Mouse (Mus musculus): ENCODE data around the gene Large2. TPM values are rescaled to one million over a fixed set of nuclear protein-coding genes. Genes with fewer than 3 reads are reported as not detected.

The Large2 gene
- polyA plus RNA-seq, 1 experiment from 2014 or later, result 1.2 TPM

- no peak overlapping the region for H3K27ac ChIP-seq (ENCODE audit: poor library complexity, severe bottlenecking)
- no peak overlapping the region for H3K4me3 ChIP-seq
- H3K4me1 ChIP-seq (replicated peaks), result peaks cover 15% of the 10 kb centered on the region; the same call in 1 of the 2 replicates
- WGBS, result 72% methylated on average over 5 of the region's 5 CpGs
- H3K36me3 ChIP-seq, result peaks cover 56% of the 10 kb centered on the region
- no peaks in the 10 kb centered on the region for H3K9me3 ChIP-seq (replicated peaks)
- no peaks in the 10 kb centered on the region for H3K27me3 ChIP-seq (replicated peaks)
- H3K9ac ChIP-seq, result no peak overlapping the region
- ATAC-seq (ENCODE audit: insufficient number of reproducible peaks, low FRiP score), result no peak
- no peak overlapping the region for H3K4me2 ChIP-seq
These were observed 24.0 kb downstream of the Large2 start for GRCm38 (mm10) chr2:92350686-92351085.

GRCm38 (mm10) chr2:92349589-92350425, 24.9 kb downstream of the Large2 start:
- Histone ChIP-seq H3K27ac (ENCODE audit: poor library complexity, severe bottlenecking) (no peak overlapping the region), H3K4me2 (no peak overlapping the region), H3K27me3 (replicated peaks) (no peaks in the 10 kb centered on the region), H3K9ac (no peak overlapping the region), H3K4me3 (no peak overlapping the region), H3K9me3 (replicated peaks) (no peaks in the 10 kb centered on the region), H3K36me3 (peaks cover 62% of the 10 kb centered on the region), H3K4me1 (replicated peaks) (peaks cover 15% of the 10 kb centered on the region; the same call in 1 of the 2 replicates)
- 66% methylated on average over 6 of the region's 6 CpGs for WGBS
- ATAC-seq (ENCODE audit: insufficient number of reproducible peaks, low FRiP score), result no peak

DNA sequence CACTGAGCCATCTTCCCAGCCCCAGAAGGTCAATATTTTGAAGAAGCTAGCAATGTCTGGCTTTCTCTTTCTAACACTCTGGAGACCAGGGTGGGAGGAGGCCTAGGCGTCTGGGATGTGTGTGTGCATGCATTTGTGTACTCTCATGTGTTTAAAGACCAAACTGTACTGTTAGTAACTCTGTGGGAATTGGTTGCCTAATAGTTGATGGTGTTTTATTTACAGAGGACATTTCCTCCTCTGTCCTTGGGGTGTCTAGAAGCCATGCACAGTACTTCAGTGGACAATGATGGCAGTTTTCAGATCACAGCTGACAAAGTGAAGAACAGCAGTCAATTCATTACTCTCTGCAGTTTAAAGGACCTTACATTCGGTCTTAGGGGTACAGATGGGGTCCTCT, 27.5 kb downstream of the Large2 start:
- ATAC-seq (ENCODE audit: insufficient number of reproducible peaks, low FRiP score), result no peak
- H3K4me3 ChIP-seq, result no peak overlapping the region
- WGBS, result 79% methylated on average over 2 of the region's 2 CpGs
- H3K27me3 ChIP-seq (replicated peaks), result no peaks in the 10 kb centered on the region
- H3K9ac ChIP-seq, result no peak overlapping the region
- peaks cover 58% of the 10 kb centered on the region for H3K36me3 ChIP-seq
- no peaks in the 10 kb centered on the region for H3K9me3 ChIP-seq (replicated peaks)
- H3K4me1 ChIP-seq (replicated peaks), result peaks cover 15% of the 10 kb centered on the region; the same call in 1 of the 2 replicates
- no peak overlapping the region for H3K27ac ChIP-seq (ENCODE audit: poor library complexity, severe bottlenecking)
- no peak overlapping the region for H3K4me2 ChIP-seq

- H3K27me3 ChIP-seq (replicated peaks), result no peaks in the 10 kb centered on the region
- no peak overlapping the region for H3K9ac ChIP-seq
- no peak overlapping the region for H3K4me2 ChIP-seq
- no peak for ATAC-seq (ENCODE audit: insufficient number of reproducible peaks, low FRiP score)
- H3K27ac ChIP-seq (ENCODE audit: poor library complexity, severe bottlenecking), result no peak overlapping the region
- no peaks in the 10 kb centered on the region for H3K4me1 ChIP-seq (replicated peaks)
- no peak overlapping the region for H3K4me3 ChIP-seq
- H3K36me3 ChIP-seq, result peaks cover 44% of the 10 kb centered on the region
- H3K9me3 ChIP-seq (replicated peaks), result no peaks in the 10 kb centered on the region
These were observed 32.3 kb downstream of the Large2 start for GRCm38 (mm10) chr2:92342418-92342817.

DNA sequence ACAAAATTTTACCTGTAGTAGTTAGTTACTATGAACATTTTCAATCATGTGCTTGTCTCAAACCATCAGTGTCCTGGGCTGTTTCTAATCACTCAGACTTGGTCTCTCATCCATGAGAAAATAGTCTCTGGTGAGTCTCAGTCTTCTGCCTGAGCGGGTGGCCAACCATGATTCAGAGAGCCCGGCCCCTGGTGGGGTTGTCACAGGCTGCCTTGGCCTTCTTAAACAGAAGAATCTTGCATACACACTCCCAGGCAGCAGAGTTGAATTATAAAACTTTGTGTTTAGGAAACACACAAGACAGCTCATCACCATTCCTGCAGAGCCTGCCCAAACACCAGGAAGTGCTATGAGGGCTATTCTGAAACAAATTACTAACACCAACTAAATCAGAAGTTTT, 42.8 kb downstream of the Large2 start:
- no peak overlapping the region for H3K9ac ChIP-seq
- H3K36me3 ChIP-seq, result peaks cover 67% of the 10 kb centered on the region
- no peak overlapping the region for H3K4me2 ChIP-seq
- no peak overlapping the region for H3K4me3 ChIP-seq
- no peaks in the 10 kb centered on the region for H3K9me3 ChIP-seq (replicated peaks)
- 86% methylated on average over 2 of the region's 2 CpGs for WGBS
- peaks cover 6% of the 10 kb centered on the region for H3K4me1 ChIP-seq (replicated peaks)
- H3K27me3 ChIP-seq (replicated peaks), result no peaks in the 10 kb centered on the region
- no peak for ATAC-seq (ENCODE audit: insufficient number of reproducible peaks, low FRiP score)
- no peak overlapping the region for H3K27ac ChIP-seq (ENCODE audit: poor library complexity, severe bottlenecking)

DNA sequence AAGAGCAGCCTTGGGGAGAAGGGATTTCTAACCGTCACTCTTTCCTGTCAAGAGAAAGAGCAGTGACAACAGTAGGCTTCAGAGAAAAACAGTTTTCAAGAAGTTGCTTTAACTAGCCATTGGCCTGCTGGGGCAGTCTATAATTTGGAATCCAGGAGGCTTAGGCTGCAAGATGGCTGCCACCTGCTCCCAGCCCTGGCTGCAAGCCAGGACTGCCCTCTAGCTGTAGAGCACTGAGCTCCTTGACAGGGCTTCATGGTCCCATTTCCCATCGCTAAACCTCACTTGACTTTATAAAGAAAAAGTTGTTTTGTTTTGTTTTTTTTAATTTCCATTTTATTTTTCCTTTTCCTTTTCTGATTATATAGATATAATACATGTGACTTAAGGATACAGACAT, 43.3 kb downstream of the Large2 start:
- no peak overlapping the region for H3K9ac ChIP-seq
- H3K27me3 ChIP-seq (replicated peaks), result no peaks in the 10 kb centered on the region
- H3K4me3 ChIP-seq, result no peak overlapping the region
- WGBS, result 84% methylated on average over 2 of the region's 2 CpGs
- no peak for ATAC-seq (ENCODE audit: insufficient number of reproducible peaks, low FRiP score)
- H3K36me3 ChIP-seq, result peaks cover 69% of the 10 kb centered on the region
- no peak overlapping the region for H3K27ac ChIP-seq (ENCODE audit: poor library complexity, severe bottlenecking)
- no peaks in the 10 kb centered on the region for H3K9me3 ChIP-seq (replicated peaks)
- no peak overlapping the region for H3K4me2 ChIP-seq
- H3K4me1 ChIP-seq (replicated peaks), result peaks cover 6% of the 10 kb centered on the region

- 44% methylated on average over 2 of the region's 2 CpGs for WGBS
- ATAC-seq (ENCODE audit: insufficient number of reproducible peaks, low FRiP score), result no peak
- peaks cover 67% of the 10 kb centered on the region for H3K36me3 ChIP-seq
These were observed 43.8 kb downstream of the Large2 start for GRCm38 (mm10) chr2:92330840-92331239.

GRCm38 (mm10) chr2:92328206-92328605, 46.5 kb downstream of the Large2 start:
- H3K4me1 ChIP-seq (replicated peaks), result peaks cover 6% of the 10 kb centered on the region
- WGBS, result 90% methylated on average over 8 of the region's 8 CpGs
- no peak overlapping the region for H3K9ac ChIP-seq
- H3K4me2 ChIP-seq, result no peak overlapping the region
- no peak overlapping the region for H3K4me3 ChIP-seq
- H3K36me3 ChIP-seq, result peaks cover 60% of the 10 kb centered on the region
- H3K27ac ChIP-seq (ENCODE audit: poor library complexity, severe bottlenecking), result no peak overlapping the region
- ATAC-seq (ENCODE audit: insufficient number of reproducible peaks, low FRiP score), result no peak
- no peaks in the 10 kb centered on the region for H3K9me3 ChIP-seq (replicated peaks)
- no peaks in the 10 kb centered on the region for H3K27me3 ChIP-seq (replicated peaks)

More at GRCm38 (mm10) chr2:92330840-92331239, 43.8 kb downstream of the Large2 start:
- Histone ChIP-seq H3K4me3 (no peak overlapping the region), H3K27me3 (replicated peaks) (no peaks in the 10 kb centered on the region), H3K4me2 (no peak overlapping the region), H3K9me3 (replicated peaks) (no peaks in the 10 kb centered on the region), H3K9ac (no peak overlapping the region), H3K4me1 (replicated peaks) (peaks cover 6% of the 10 kb centered on the region), H3K27ac (ENCODE audit: poor library complexity, severe bottlenecking) (no peak overlapping the region)

- WGBS, result 93% methylated on average over 4 of the region's 4 CpGs
- H3K4me3 ChIP-seq, result no peak overlapping the region
- no peaks in the 10 kb centered on the region for H3K27me3 ChIP-seq (replicated peaks)
- peaks cover 61% of the 10 kb centered on the region for H3K36me3 ChIP-seq
- H3K27ac ChIP-seq (ENCODE audit: poor library complexity, severe bottlenecking), result no peak overlapping the region
- ATAC-seq (ENCODE audit: insufficient number of reproducible peaks, low FRiP score), result no peak
- H3K9me3 ChIP-seq (replicated peaks), result no peaks in the 10 kb centered on the region
- no peak overlapping the region for H3K4me2 ChIP-seq
- H3K9ac ChIP-seq, result no peak overlapping the region
- peaks cover 6% of the 10 kb centered on the region for H3K4me1 ChIP-seq (replicated peaks)
These were observed 47.1 kb downstream of the Large2 start for GRCm38 (mm10) chr2:92327601-92328000.

DNA sequence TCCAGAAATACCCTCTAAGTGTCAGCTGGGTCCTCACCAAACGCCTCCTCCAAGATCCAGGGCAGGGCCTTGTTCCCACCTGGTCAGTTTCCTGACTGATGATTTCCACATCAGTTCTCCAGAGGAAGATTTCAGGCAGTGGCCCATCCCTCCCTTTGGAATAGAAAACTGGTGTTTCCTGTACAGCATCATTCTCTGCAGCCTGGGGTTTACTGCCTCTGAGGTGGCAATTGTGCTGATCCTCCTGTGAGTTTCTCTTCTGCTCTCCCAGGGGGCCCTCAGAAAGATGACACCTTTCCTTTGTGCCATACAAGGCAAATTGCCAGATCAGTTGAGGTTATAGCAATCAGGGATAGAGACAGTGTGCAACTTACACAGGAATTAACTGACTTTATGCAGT, 48.4 kb downstream of the Large2 start:
- Histone ChIP-seq H3K4me3 (no peak overlapping the region), H3K4me2 (no peak overlapping the region), H3K4me1 (replicated peaks) (peaks cover 6% of the 10 kb centered on the region), H3K27ac (ENCODE audit: poor library complexity, severe bottlenecking) (no peak overlapping the region), H3K9me3 (replicated peaks) (peaks cover 4% of the 10 kb centered on the region; the same call in 1 of the 2 replicates), H3K27me3 (replicated peaks) (no peaks in the 10 kb centered on the region), H3K36me3 (peaks cover 64% of the 10 kb centered on the region), H3K9ac (no peak overlapping the region)
- WGBS, result 77% methylated on average over 1 of the region's 1 CpGs
- ATAC-seq (ENCODE audit: insufficient number of reproducible peaks, low FRiP score), result no peak

DNA sequence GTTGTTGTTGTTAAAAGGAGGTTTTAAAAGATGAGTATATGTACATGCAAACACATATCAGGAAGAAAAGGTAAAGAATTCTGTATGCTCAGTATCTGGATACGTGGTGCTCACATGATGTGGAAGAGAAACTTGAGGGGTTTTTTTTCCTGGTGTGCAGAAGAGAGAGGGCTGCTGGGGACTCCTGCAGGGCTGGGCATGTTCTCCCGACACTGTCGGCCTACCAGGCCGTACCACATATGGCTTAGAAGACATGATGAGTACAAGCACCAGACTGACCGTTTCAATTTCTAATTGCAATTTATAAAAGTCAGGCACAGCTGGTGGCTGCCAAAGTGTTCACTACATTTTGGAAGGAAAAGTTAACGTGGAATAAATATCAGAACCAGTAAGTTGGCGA, 49.0 kb downstream of the Large2 start:
- WGBS, result 92% methylated on average over 7 of the region's 7 CpGs
- H3K36me3 ChIP-seq, result peaks cover 63% of the 10 kb centered on the region
- peaks cover 4% of the 10 kb centered on the region; the same call in 1 of the 2 replicates for H3K9me3 ChIP-seq (replicated peaks)
- no peak for ATAC-seq (ENCODE audit: insufficient number of reproducible peaks, low FRiP score)
- H3K27ac ChIP-seq (ENCODE audit: poor library complexity, severe bottlenecking), result no peak overlapping the region
- H3K27me3 ChIP-seq (replicated peaks), result no peaks in the 10 kb centered on the region
- H3K4me3 ChIP-seq, result no peak overlapping the region
- no peak overlapping the region for H3K4me2 ChIP-seq
- H3K4me1 ChIP-seq (replicated peaks), result peaks cover 6% of the 10 kb centered on the region
- H3K9ac ChIP-seq, result no peak overlapping the region

All from heart, embryonic 12.5 days (tissue).